Mouse (Mus musculus) stomach, postnatal 0 days (tissue): ENCODE results near the gene Mdh1.
"Not testable (repeated sequence)": the region's sequence is repeated elsewhere in the genome, so short reads cannot be mapped to it uniquely, and the experiment has no call there.

ENCODE experiments used
- CTCF ChIP-seq: IDR thresholded peaks from 2 replicates; pipeline ENCODE4 v1.5.1; 2016; ENCODE audit warnings: antibody characterized with exemption, low read depth, mild to moderate bottlenecking, moderate library complexity
- EP300 ChIP-seq: optimal IDR thresholded peaks from 2 replicates; pipeline ENCODE3; 2016; ENCODE audit warnings: antibody characterized with exemption

DNA sequence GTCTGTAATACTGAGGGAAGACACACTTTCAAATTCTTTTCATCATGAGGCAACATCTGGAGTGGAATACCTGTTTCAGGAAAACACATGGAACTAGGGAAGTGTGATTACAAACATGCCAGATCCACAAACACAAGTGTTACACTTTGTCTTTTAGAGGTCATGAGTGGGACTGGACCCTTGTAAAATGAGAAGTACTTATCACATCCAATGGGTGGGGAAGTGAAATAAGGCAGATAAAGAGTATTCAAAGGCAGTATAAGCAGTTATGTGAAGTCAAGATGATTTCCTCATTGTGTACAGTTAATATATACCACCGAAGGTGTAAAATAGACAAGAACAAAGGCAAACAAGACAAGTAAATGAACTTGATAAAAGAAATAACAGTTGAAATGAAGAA, 61.6 kb downstream of the Mdh1 start:
- TF ChIP-seq CTCF, EP300: not testable (repeated sequence)
